ENCODE assay signal across 8 mouse cellular contexts in genomic region chrX:143668242-143668641, GRCm38 (mm10).
DNase-seq lines count a peak whose midpoint lies in the region; ATAC-seq and TF ChIP-seq lines count a peak whose summit lies in the region.

No protein-coding gene starts in this region.

- H3K27ac ChIP-seq in kidney, embryonic 16.5 days (ENCODE audit: low read length): no peak overlapping the region
- H3K27ac ChIP-seq in liver, postnatal 0 days (ENCODE audit: low read depth): no peak overlapping the region

- WGBS in kidney, embryonic 16.5 days: 51% methylated on average over 3 of the region's 3 CpGs
- WGBS in liver, postnatal 0 days (ENCODE audit: insufficient replicate concordance): 43% methylated on average over 3 of the region's 3 CpGs

- TF ChIP-seq EP300 in liver, postnatal 0 days (IDR thresholded peaks at IDR 0.05; ENCODE audit: low read depth): no peak

- H3K36me3 ChIP-seq in kidney, embryonic 16.5 days (ENCODE audit: insufficient read depth, low read length): no peaks in the 10 kb centered on the region
- H3K36me3 ChIP-seq in liver, postnatal 0 days (replicated peaks; ENCODE audit: insufficient read depth, low read length): no peaks in the 10 kb centered on the region

- no peak overlapping the region for H3K4me2 ChIP-seq in kidney, embryonic 16.5 days (replicated peaks; ENCODE audit: low read depth, low read length)
- no peak overlapping the region for H3K4me2 ChIP-seq in liver, postnatal 0 days (ENCODE audit: low read depth, low read length)

- H3K27me3 ChIP-seq in kidney, embryonic 16.5 days (ENCODE audit: insufficient read depth, low read length): peaks cover 16% of the 10 kb centered on the region; the same call in 1 of the 2 replicates
- H3K27me3 ChIP-seq in liver, postnatal 0 days (ENCODE audit: insufficient read depth, low read length): no peaks in the 10 kb centered on the region

- no peaks in the 10 kb centered on the region for H3K4me1 ChIP-seq in kidney, embryonic 16.5 days (ENCODE audit: insufficient read depth, low read length)
- H3K4me1 ChIP-seq in liver, postnatal 0 days (ENCODE audit: insufficient read depth): no peaks in the 10 kb centered on the region

- peak; percentile 58 for TF ChIP-seq CTCF in liver, postnatal 0 days (IDR thresholded peaks at IDR 0.05; ENCODE audit: low read depth)

- H3K9ac ChIP-seq in kidney, embryonic 16.5 days (replicated peaks; ENCODE audit: low read length): no peak overlapping the region
- no peak overlapping the region for H3K9ac ChIP-seq in liver, postnatal 0 days (replicated peaks)

- no peaks in the 10 kb centered on the region for H3K9me3 ChIP-seq in kidney, embryonic 16.5 days (ENCODE audit: low read length)
- H3K9me3 ChIP-seq in liver, postnatal 0 days (ENCODE audit: low read length): no peaks in the 10 kb centered on the region

- no peak overlapping the region for H3K4me3 ChIP-seq in kidney, embryonic 16.5 days (ENCODE audit: low read length)
- H3K4me3 ChIP-seq in liver, postnatal 0 days (ENCODE audit: low read depth, low read length): no peak overlapping the region

- DNase-seq in kidney, adult 18-20 months: peak; percentile 9
- peak; percentile 44 for DNase-seq in adrenal gland, adult 2 months
- DNase-seq in embryo, embryonic 11 days: peak; percentile 50
- DNase-seq in kidney, adult 9 months: peak; percentile 20
- peak; percentile 11 for DNase-seq in liver, postnatal 0 days
- DNase-seq in right cerebral cortex, postnatal 25 days: peak; percentile 31
- no peak for DNase-seq in spleen, postnatal 10 days (ENCODE audit: low spot score in 2 of 2)

- no peak for ATAC-seq in kidney, embryonic 16.5 days (ENCODE audit: low FRiP score, low TSS enrichment)
- ATAC-seq in liver, postnatal 0 days: no peak

Comparison
In these comparisons a context has a peak if more than half of its experiments do, and no peak if none do; other contexts are left out.
1. DNase-seq: peak in kidney, adult 18-20 months (single experiment), adrenal gland, adult 2 months (single experiment), embryo, embryonic 11 days (single experiment), kidney, adult 9 months (single experiment), liver, postnatal 0 days (single experiment) and right cerebral cortex, postnatal 25 days (single experiment); none in spleen, postnatal 10 days (0 of 2).